9 mouse cellular contexts compared by ENCODE assay signal in the genomic region with DNA sequence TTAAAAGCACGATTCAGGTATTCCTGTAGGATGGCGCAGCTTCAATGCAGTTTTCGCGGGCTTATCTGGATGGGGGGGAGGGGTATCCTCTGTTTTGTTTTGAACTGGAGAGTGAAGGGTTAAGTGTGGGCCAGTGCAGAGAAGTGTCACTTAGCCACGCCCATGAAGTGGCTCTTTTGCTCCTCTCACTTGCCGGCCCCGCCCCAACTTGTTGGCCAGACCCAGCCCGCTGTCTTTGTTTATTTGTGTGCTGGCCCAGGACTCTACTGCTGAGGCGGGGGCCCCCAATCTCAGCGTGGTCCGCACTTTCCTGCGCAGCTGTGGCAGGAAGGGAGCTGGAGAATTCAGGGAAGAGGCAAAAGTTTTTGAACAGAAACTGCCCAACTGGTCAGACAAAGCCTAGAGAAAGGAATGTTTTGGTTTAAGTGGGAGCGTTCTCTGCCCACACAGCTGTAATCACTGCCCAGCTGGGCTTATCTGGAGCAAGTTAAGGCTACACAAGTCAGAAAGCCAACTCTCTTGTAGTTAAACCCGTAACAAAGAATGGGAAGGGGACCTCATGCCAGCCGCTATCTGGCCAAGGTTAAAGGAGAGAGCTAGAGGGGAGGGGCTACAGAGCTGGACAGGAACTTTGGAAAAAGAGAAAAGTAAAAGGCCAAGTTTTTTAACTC. TPM values are rescaled to one million over a fixed set of nuclear protein-coding genes. Genes with fewer than 3 reads are reported as not detected.
DNase-seq lines count a peak whose midpoint lies in the region; ATAC-seq and TF ChIP-seq lines count a peak whose summit lies in the region.
"Had no signal": no experiment of that assay in that cellular context is flagged by ENCODE, and none has a peak within 500 bp of the region (broad histone marks: within the 10 kb centered on the region; RNA-seq: fewer than 3 reads in every experiment).

No protein-coding gene starts in this region.

- peak overlapping the region; percentile 3; the same call in 1 of the 2 replicates for H3K4me3 ChIP-seq in midbrain, postnatal 0 days (ENCODE audit: low read depth, low read length)

- TF ChIP-seq CTCF in midbrain, postnatal 0 days (IDR thresholded peaks at IDR 0.05), result no peak

- no peak overlapping the region for H3K27ac ChIP-seq in midbrain, postnatal 0 days (ENCODE audit: low read depth, low read length)

- peak; percentile 60 for DNase-seq in ES-CJ7 (ENCODE audit: low read depth, low spot score)
- DNase-seq in brain, adult 2 months (ENCODE audit: low read depth, low spot score), result peak; percentile 44
- peak; percentile 12 for DNase-seq in heart, adult 8-10 months (ENCODE audit: low spot score)
- peak; percentile 67 for DNase-seq in kidney, postnatal 14 days
- DNase-seq in midbrain, postnatal 0 days (ENCODE audit: low spot score), result peak; percentile 35
- DNase-seq in right cerebral cortex, postnatal 14 days, result no peak
- no peak for DNase-seq in ovary, postnatal 10 days (ENCODE audit: low spot score)
- DNase-seq in T-cell, adult 2 months (ENCODE audit: low spot score), result no peak

- H3K36me3 ChIP-seq in midbrain, postnatal 0 days (ENCODE audit: insufficient read depth, low read length), result no peaks in the 10 kb centered on the region

- no peaks in the 10 kb centered on the region for H3K27me3 ChIP-seq in midbrain, postnatal 0 days (ENCODE audit: insufficient read depth, low read length)

- ATAC-seq in midbrain, postnatal 0 days (ENCODE audit: low FRiP score), result no peak

- no peaks in the 10 kb centered on the region for H3K9me3 ChIP-seq in midbrain, postnatal 0 days (ENCODE audit: low read length)

- WGBS in midbrain, postnatal 0 days, result 0% methylated on average over 9 of the region's 15 CpGs

- H3K9ac ChIP-seq in midbrain, postnatal 0 days (replicated peaks; ENCODE audit: low read length, poor library complexity, severe bottlenecking), result no peak overlapping the region

- peak overlapping the region; percentile 37 for H3K4me2 ChIP-seq in midbrain, postnatal 0 days (ENCODE audit: low read depth, low read length, poor library complexity, severe bottlenecking)

- no peaks in the 10 kb centered on the region for H3K4me1 ChIP-seq in midbrain, postnatal 0 days (ENCODE audit: insufficient read depth, low read length)

RNA-seq across cellular contexts. Expression of a gene that starts 9.3 kb away (rescaled TPM):
- not detected for total RNA-seq in heart, adult 8-10 months (2022)
- 0.05 TPM in 2 replicates for total RNA-seq in midbrain, postnatal 0 days (2014; rRNA removed)
- 0.55 TPM in 1 of 2 replicates, not detected in the other for polyA plus RNA-seq in midbrain, postnatal 0 days (2015; fragmentation: Nextera tagmentation; extraction: Ambion mirVana)
- total RNA-seq: adrenal gland, postnatal 4 days had no signal

RNA-seq across cellular contexts. Expression of a gene that starts 11.9 kb away (rescaled TPM):
- not detected for total RNA-seq in heart, adult 8-10 months (2022)
- total RNA-seq in midbrain, postnatal 0 days (2014; rRNA removed), result not detected in 2 replicates
- polyA plus RNA-seq in midbrain, postnatal 0 days (2015; fragmentation: Nextera tagmentation; extraction: Ambion mirVana), result not detected in 2 replicates
- total RNA-seq: adrenal gland, postnatal 4 days had no signal

Comparison
In these comparisons a context has a peak if more than half of its experiments do, and no peak if none do; other contexts are left out.
1. DNase-seq: peak in ES-CJ7 (single experiment), brain, adult 2 months (single experiment), heart, adult 8-10 months (single experiment), kidney, postnatal 14 days (single experiment) and midbrain, postnatal 0 days (single experiment); none in right cerebral cortex, postnatal 14 days (single experiment), ovary, postnatal 10 days (single experiment) and T-cell, adult 2 months (single experiment).